Mouse (Mus musculus) stomach, postnatal 0 days (tissue): ENCODE data around the gene Cntnap1.

Experiments used
- CTCF ChIP-seq: IDR thresholded peaks from 2 replicates; pipeline ENCODE4 v1.5.1; 2016; ENCODE audit warnings: antibody characterized with exemption, low read depth, mild to moderate bottlenecking, moderate library complexity
- EP300 ChIP-seq: optimal IDR thresholded peaks from 2 replicates; pipeline ENCODE3; 2016; ENCODE audit warnings: antibody characterized with exemption

- TF ChIP-seq EP300 = no peak
- no peak for TF ChIP-seq CTCF
Observed at GRCm38 (mm10) chr11:101162772-101163171, 7.6 kb upstream of the Cntnap1 start.
